Mouse (Mus musculus): ENCODE results near the gene Nol3. TPM values are rescaled to one million over a fixed set of nuclear protein-coding genes. Genes with fewer than 3 reads are reported as not detected.

The Nol3 gene
- polyA plus RNA-seq, 1 experiment from 2014 or later: 1.2 TPM

DNA sequence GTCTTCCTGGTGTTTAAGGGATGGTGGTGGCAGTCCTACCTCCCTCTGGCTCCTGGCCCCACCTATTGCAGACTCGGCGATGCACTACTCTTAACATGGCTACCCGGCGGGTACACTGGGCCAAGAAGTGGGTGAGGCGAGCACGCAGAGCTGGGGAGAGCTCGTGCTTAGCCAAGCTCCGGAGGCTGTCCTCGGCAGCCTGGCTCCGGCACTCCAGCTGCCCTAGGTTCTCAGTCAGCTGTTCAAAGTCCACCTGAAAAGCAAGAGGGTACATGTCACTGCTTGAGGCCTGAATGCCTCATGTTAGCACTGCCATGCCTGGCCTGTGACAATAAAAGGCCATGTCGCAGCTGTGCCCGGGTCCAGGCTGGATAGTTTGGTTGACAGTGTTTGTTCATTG is 54.4 kb downstream of the Nol3 start:
- H3K9me3 ChIP-seq: no peaks in the 10 kb centered on the region
- H3K36me3 ChIP-seq: peaks cover 75% of the 10 kb centered on the region
- peaks cover 18% of the 10 kb centered on the region for H3K4me1 ChIP-seq
- no peak overlapping the region for H3K4me3 ChIP-seq
- no peak overlapping the region for H3K27ac ChIP-seq
- no peaks in the 10 kb centered on the region for H3K27me3 ChIP-seq (ENCODE audit: insufficient read depth, poor library complexity, severe bottlenecking)
- 96% methylated on average over 12 of the region's 12 CpGs for WGBS
- no peak for DNase-seq (ENCODE audit: low spot score)

DNA sequence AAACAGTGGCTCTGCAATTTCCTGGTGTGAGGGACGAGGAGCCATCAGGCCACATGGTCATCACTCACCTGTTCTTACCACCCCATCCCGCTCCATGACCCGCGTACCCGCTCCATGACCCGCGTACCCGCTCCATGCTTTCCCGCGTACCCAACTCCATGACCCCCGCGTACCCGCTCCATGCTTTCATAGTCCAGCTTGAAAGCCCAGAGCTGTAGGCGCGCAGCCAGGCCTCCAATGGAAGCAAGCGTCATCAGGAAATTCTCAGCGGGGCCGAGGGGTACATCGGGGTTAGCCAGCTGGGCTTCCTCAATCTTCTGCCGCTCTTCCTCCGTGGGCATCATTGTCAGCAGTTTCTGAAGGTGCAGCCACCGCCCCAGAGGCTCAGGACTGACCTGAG is 55.5 kb downstream of the Nol3 start:
- H3K27me3 ChIP-seq (ENCODE audit: insufficient read depth, poor library complexity, severe bottlenecking): no peaks in the 10 kb centered on the region
- H3K36me3 ChIP-seq: peaks cover 86% of the 10 kb centered on the region
- DNase-seq (ENCODE audit: low spot score): no peak
- no peak overlapping the region for H3K27ac ChIP-seq
- no peak overlapping the region for H3K4me3 ChIP-seq
- 94% methylated on average over 22 of the region's 22 CpGs for whole genome bisulfite sequencing
- peaks cover 14% of the 10 kb centered on the region for H3K4me1 ChIP-seq
- H3K9me3 ChIP-seq: no peaks in the 10 kb centered on the region

MicroRNAs encoded within 50 kb of the gene (microRNA counts, 519-probe panel; counts per million panel counts)
- microRNA mmu-miR-328: not detected

Small RNAs within 50 kb of the gene (microRNA-seq; reads per million reads assigned to microRNA genes)
- gene Gm27320 (not detected), gene Mir328 (251 reads per million, percentile 61 among the genes with 10 or more reads in this experiment)

Other genes with a start within 250 kb of the Nol3 start
- not detected in 2 replicates for gene Ces3a, start 227.5 kb upstream of the Nol3 start, polyA plus RNA-seq (2016; fragmentation: Nextera tagmentation; extraction: Ambion mirVana)
- gene Ces3b, start 192.4 kb upstream of the Nol3 start, polyA plus RNA-seq (2016; fragmentation: Nextera tagmentation; extraction: Ambion mirVana): 0.15 TPM in 1 of 2 replicates, not detected in the other
- gene Ces4a, start 144.3 kb upstream of the Nol3 start, polyA plus RNA-seq (2016; fragmentation: Nextera tagmentation; extraction: Ambion mirVana): not detected in 2 replicates
- gene Cbfb, start 105.5 kb upstream of the Nol3 start, polyA plus RNA-seq (2016; fragmentation: Nextera tagmentation; extraction: Ambion mirVana): 47.5 and 59.6 TPM in 2 replicates
- gene D230025D16Rik, start 51.0 kb upstream of the Nol3 start, polyA plus RNA-seq (2016; fragmentation: Nextera tagmentation; extraction: Ambion mirVana): 19.3 and 20.7 TPM in 2 replicates
- gene B3gnt9, start 21.0 kb upstream of the Nol3 start, polyA plus RNA-seq (2016; fragmentation: Nextera tagmentation; extraction: Ambion mirVana): 7.6 and 8.1 TPM in 2 replicates
- gene Tradd, start 11.5 kb upstream of the Nol3 start, polyA plus RNA-seq (2016; fragmentation: Nextera tagmentation; extraction: Ambion mirVana): 19.0 and 19.4 TPM in 2 replicates
- gene Fbxl8, start 11.5 kb upstream of the Nol3 start, polyA plus RNA-seq (2016; fragmentation: Nextera tagmentation; extraction: Ambion mirVana): 2.0 and 2.4 TPM in 2 replicates
- 0.16 TPM in 1 of 2 replicates, not detected in the other for gene Hsf4, start 6.3 kb upstream of the Nol3 start, polyA plus RNA-seq (2016; fragmentation: Nextera tagmentation; extraction: Ambion mirVana)
- 7.4 and 8.6 TPM in 2 replicates for gene 4931428F04Rik, start 13.7 kb downstream of the Nol3 start, polyA plus RNA-seq (2016; fragmentation: Nextera tagmentation; extraction: Ambion mirVana)
- 16.7 and 18.9 TPM in 2 replicates for gene Exoc3l, start 20.0 kb downstream of the Nol3 start, polyA plus RNA-seq (2016; fragmentation: Nextera tagmentation; extraction: Ambion mirVana)
- gene E2f4, start 21.5 kb downstream of the Nol3 start, polyA plus RNA-seq (2016; fragmentation: Nextera tagmentation; extraction: Ambion mirVana): 91.4 and 114 TPM in 2 replicates
- 3.9 and 4.4 TPM in 2 replicates for gene Elmo3, start 29.5 kb downstream of the Nol3 start, polyA plus RNA-seq (2016; fragmentation: Nextera tagmentation; extraction: Ambion mirVana)
- gene Lrrc29, start 50.1 kb downstream of the Nol3 start, polyA plus RNA-seq (2016; fragmentation: Nextera tagmentation; extraction: Ambion mirVana): 1.5 and 1.9 TPM in 2 replicates
- 99.6 and 101 TPM in 2 replicates for gene Tmem208, start 50.2 kb downstream of the Nol3 start, polyA plus RNA-seq (2016; fragmentation: Nextera tagmentation; extraction: Ambion mirVana)
- gene Fhod1, start 71.8 kb downstream of the Nol3 start, polyA plus RNA-seq (2016; fragmentation: Nextera tagmentation; extraction: Ambion mirVana): 2.1 and 3.0 TPM in 2 replicates
- 1.8 and 2.4 TPM in 2 replicates for gene Slc9a5, start 72.7 kb downstream of the Nol3 start, polyA plus RNA-seq (2016; fragmentation: Nextera tagmentation; extraction: Ambion mirVana)
- 0.12 and 0.44 TPM in 2 replicates for gene Plekhg4, start 97.1 kb downstream of the Nol3 start, polyA plus RNA-seq (2016; fragmentation: Nextera tagmentation; extraction: Ambion mirVana)
- not detected in 2 replicates for gene Kctd19, start 137.4 kb downstream of the Nol3 start, polyA plus RNA-seq (2016; fragmentation: Nextera tagmentation; extraction: Ambion mirVana)
- 0.09 TPM in 1 of 2 replicates, not detected in the other for gene Lrrc36, start 137.4 kb downstream of the Nol3 start, polyA plus RNA-seq (2016; fragmentation: Nextera tagmentation; extraction: Ambion mirVana)
- gene Tppp3, start 195.4 kb downstream of the Nol3 start, polyA plus RNA-seq (2016; fragmentation: Nextera tagmentation; extraction: Ambion mirVana): 25.5 and 28.4 TPM in 2 replicates
- gene Zdhhc1, start 220.8 kb downstream of the Nol3 start, polyA plus RNA-seq (2016; fragmentation: Nextera tagmentation; extraction: Ambion mirVana): 16.1 and 21.6 TPM in 2 replicates
- 14.8 and 37.5 TPM in 2 replicates for gene Hsd11b2, start 242.6 kb downstream of the Nol3 start, polyA plus RNA-seq (2016; fragmentation: Nextera tagmentation; extraction: Ambion mirVana)